Mouse (Mus musculus) thymus, adult 18-20 months (tissue): ENCODE data around the gene Pycr1.
A peak's percentile ranks its signal among the peaks of the same experiment; 100 is the strongest.

Experiments
- DNase-seq, 2 experiments: peaks; one replicate each; pipeline ENCODE4 v3.0.0; 2022; ENCODE audit warnings: mixed read lengths in 2 of 2

Pycr1 gene

GRCm38 (mm10) chr11:120625152-120625775 lies 18.3 kb downstream of the Pycr1 start, which contains the start of gene Sirt7:
TSS of gene Sirt7 (minus strand) at chr11:120625240.
- DNase-seq, result no peak

- DNase-seq, result peak; percentile 77 to 82
These were observed 18.9 kb downstream of the Pycr1 start for GRCm38 (mm10) chr11:120624680-120625111.

GRCm38 (mm10) chr11:120623961-120624679 lies 19.4 kb downstream of the Pycr1 start:
- peak; percentile 57 to 69 for DNase-seq

GRCm38 (mm10) chr11:120622805-120623204 lies 20.8 kb downstream of the Pycr1 start:
- DNase-seq, result no peak

GRCm38 (mm10) chr11:120620195-120620594 lies 23.4 kb downstream of the Pycr1 start:
- DNase-seq, result no peak

GRCm38 (mm10) chr11:120618619-120619535 lies 24.7 kb downstream of the Pycr1 start:
- DNase-seq, result peak in 1 of 2 experiments; percentile 29

- DNase-seq, result peak; percentile 87 to 89
These were observed 26.0 kb downstream of the Pycr1 start, which contains the start of gene Pcyt2 for GRCm38 (mm10) chr11:120617519-120618112. TSS of gene Pcyt2 (minus strand) at chr11:120617936.

- DNase-seq, result no peak
These were observed 26.8 kb downstream of the Pycr1 start for GRCm38 (mm10) chr11:120616617-120617294.

- no peak for DNase-seq
These were observed 27.9 kb downstream of the Pycr1 start for GRCm38 (mm10) chr11:120615606-120616203.

GRCm38 (mm10) chr11:120615167-120615566 lies 28.4 kb downstream of the Pycr1 start:
- DNase-seq, result no peak

- no peak for DNase-seq
These were observed 29.6 kb downstream of the Pycr1 start for GRCm38 (mm10) chr11:120613976-120614375.

GRCm38 (mm10) chr11:120613481-120613972 lies 30.0 kb downstream of the Pycr1 start:
- no peak for DNase-seq

- DNase-seq, result peak in 1 of 2 experiments; percentile 51
These were observed 30.8 kb downstream of the Pycr1 start for GRCm38 (mm10) chr11:120612763-120613162.

GRCm38 (mm10) chr11:120610477-120611046 lies 33.0 kb downstream of the Pycr1 start:
- no peak for DNase-seq

- DNase-seq, result no peak
These were observed 34.3 kb downstream of the Pycr1 start for GRCm38 (mm10) chr11:120609250-120609649.

GRCm38 (mm10) chr11:120608241-120609034 lies 35.1 kb downstream of the Pycr1 start, which contains the start of gene Npb:
TSS of gene Npb (plus strand) at chr11:120608477.
- DNase-seq, result no peak

- DNase-seq, result no peak
These were observed 36.8 kb downstream of the Pycr1 start for GRCm38 (mm10) chr11:120606764-120607163.

GRCm38 (mm10) chr11:120605667-120606066 lies 37.9 kb downstream of the Pycr1 start:
- no peak for DNase-seq

GRCm38 (mm10) chr11:120603545-120603944 lies 40.0 kb downstream of the Pycr1 start:
- no peak for DNase-seq

GRCm38 (mm10) chr11:120600716-120601115 lies 42.9 kb downstream of the Pycr1 start:
- no peak for DNase-seq
